In genomic region chr13:34125711-34126110, GRCm38 (mm10) we compare ENCODE assay signal across 11 mouse cellular contexts. TPM values are rescaled to one million over a fixed set of nuclear protein-coding genes. Genes with fewer than 3 reads are reported as not detected.
DNase-seq lines count a peak whose midpoint lies in the region; ATAC-seq and TF ChIP-seq lines count a peak whose summit lies in the region.
"Had no signal": no experiment of that assay in that cellular context is flagged by ENCODE, and none has a peak within 500 bp of the region (broad histone marks: within the 10 kb centered on the region; RNA-seq: fewer than 3 reads in every experiment).

No protein-coding gene starts in this region.

- DNase-seq in limb, embryonic 10.5 days (ENCODE audit: low spot score), result no peak
- peak; percentile 70 to 71 for DNase-seq in heart, postnatal 10 days
- DNase-seq in kidney, postnatal 0 days (ENCODE audit: low spot score), result no peak
- peak; percentile 45 for DNase-seq in skeletal muscle tissue, adult 2 months (ENCODE audit: low read depth, low spot score)
- DNase-seq in ovary, postnatal 36 days (ENCODE audit: low spot score), result no peak
- DNase-seq in urinary bladder, postnatal 4 days (ENCODE audit: low spot score in 2 of 2), result no peak

- no peak for TF ChIP-seq CTCF in kidney, postnatal 0 days (IDR thresholded peaks at IDR 0.05; ENCODE audit: low read depth)

- WGBS in limb, embryonic 13.5 days, result 84% methylated on average over 4 of the region's 4 CpGs
- 90% methylated on average over 4 of the region's 4 CpGs for WGBS in limb, embryonic 10.5 days
- WGBS in kidney, postnatal 0 days, result 39% methylated on average over 4 of the region's 4 CpGs

- peaks cover 26% of the 10 kb centered on the region for H3K4me1 ChIP-seq in limb, embryonic 13.5 days
- H3K4me1 ChIP-seq in limb, embryonic 10.5 days, result peaks cover 16% of the 10 kb centered on the region
- H3K4me1 ChIP-seq in kidney, postnatal 0 days (replicated peaks; ENCODE audit: insufficient read depth, low read length), result peaks cover 12% of the 10 kb centered on the region; the same call in 1 of the 2 replicates

- H3K4me3 ChIP-seq in limb, embryonic 13.5 days, result no peak overlapping the region
- H3K4me3 ChIP-seq in limb, embryonic 10.5 days, result no peak overlapping the region
- no peak overlapping the region for H3K4me3 ChIP-seq in kidney, postnatal 0 days (replicated peaks; ENCODE audit: low read depth, low read length)
- H3K4me3 ChIP-seq: limb, embryonic 12.5 days; megakaryocyte, embryonic 14.5 days had no signal

- intact Hi-C loops in heart, postnatal 10 days (cut with DNase I), result no loop called here

- no peaks in the 10 kb centered on the region for H3K27me3 ChIP-seq in limb, embryonic 13.5 days
- H3K27me3 ChIP-seq in limb, embryonic 10.5 days (ENCODE audit: low read depth, poor library complexity, severe bottlenecking), result peaks cover 4% of the 10 kb centered on the region; the same call in 1 of the 2 replicates
- H3K27me3 ChIP-seq in kidney, postnatal 0 days (ENCODE audit: insufficient read depth, low read length), result no peaks in the 10 kb centered on the region
- H3K27me3 ChIP-seq: limb, embryonic 12.5 days had no signal

- H3K9me3 ChIP-seq in limb, embryonic 13.5 days, result no peaks in the 10 kb centered on the region
- no peaks in the 10 kb centered on the region for H3K9me3 ChIP-seq in limb, embryonic 10.5 days (replicated peaks)
- H3K9me3 ChIP-seq in kidney, postnatal 0 days (replicated peaks; ENCODE audit: low read length), result no peaks in the 10 kb centered on the region
- H3K9me3 ChIP-seq: limb, embryonic 12.5 days; megakaryocyte, embryonic 14.5 days had no signal

- H3K36me3 ChIP-seq in limb, embryonic 13.5 days, result peaks cover 21% of the 10 kb centered on the region; the same call in 1 of the 2 replicates
- H3K36me3 ChIP-seq in limb, embryonic 10.5 days, result no peaks in the 10 kb centered on the region; the same call in 1 of the 2 replicates
- no peaks in the 10 kb centered on the region for H3K36me3 ChIP-seq in kidney, postnatal 0 days (ENCODE audit: insufficient read depth, low read length)

- peak overlapping the region; percentile 12; the same call in 1 of the 2 replicates for H3K4me2 ChIP-seq in limb, embryonic 13.5 days (replicated peaks)
- peak overlapping the region; percentile 27 for H3K4me2 ChIP-seq in kidney, postnatal 0 days (ENCODE audit: low read length)
- H3K4me2 ChIP-seq: limb, embryonic 12.5 days had no signal

- no peak overlapping the region for H3K9ac ChIP-seq in limb, embryonic 13.5 days
- H3K9ac ChIP-seq in kidney, postnatal 0 days (ENCODE audit: low read depth, low read length), result no peak overlapping the region
- H3K9ac ChIP-seq: limb, embryonic 12.5 days had no signal

- no peak for ATAC-seq in limb, embryonic 13.5 days (ENCODE audit: low FRiP score, low read depth)
- no peak for ATAC-seq in kidney, postnatal 0 days (replicated peaks; ENCODE audit: low FRiP score, low read depth)
- ATAC-seq in megakaryocyte progenitor cell, adult 5-6 weeks (replicated peaks; ENCODE audit: poor library complexity), result no peak

- no peak overlapping the region for H3K27ac ChIP-seq in limb, embryonic 13.5 days
- H3K27ac ChIP-seq in limb, embryonic 10.5 days, result no peak overlapping the region
- no peak overlapping the region for H3K27ac ChIP-seq in kidney, postnatal 0 days
- H3K27ac ChIP-seq: limb, embryonic 12.5 days had no signal

RNA-seq across cellular contexts. Expression of gene Tubb2b, which starts 4.6 kb away (rescaled TPM):
- 40.1 and 42.0 TPM in 2 replicates for polyA plus RNA-seq in limb, embryonic 13.5 days (2015; fragmentation: Nextera tagmentation; extraction: Ambion mirVana)
- 11.7 and 15.6 TPM in 2 replicates for polyA plus RNA-seq in limb, embryonic 10.5 days (2016; fragmentation: Nextera tagmentation; extraction: Ambion mirVana)
- 10 to 100 TPM; 22.7 to 27.2 TPM for total RNA-seq in heart, postnatal 10 days (2021)
- polyA plus RNA-seq in kidney, postnatal 0 days (2015; fragmentation: Nextera tagmentation; extraction: Ambion mirVana), result 24.8 and 28.0 TPM in 2 replicates
- not detected in 2 replicates for total RNA-seq in megakaryocyte progenitor cell, adult 5-6 weeks (2015)
- total RNA-seq in megakaryocyte progenitor cell, adult 5-6 weeks (2017), result not detected in 2 replicates
- total RNA-seq: common myeloid progenitor, adult 5-6 weeks had no signal

RNA-seq across cellular contexts. Expression of gene Psmg4, which starts 37.1 kb away (rescaled TPM):
- polyA plus RNA-seq in limb, embryonic 13.5 days (2015; fragmentation: Nextera tagmentation; extraction: Ambion mirVana), result 95.7 and 97.2 TPM in 2 replicates
- 80.5 and 83.3 TPM in 2 replicates for polyA plus RNA-seq in limb, embryonic 10.5 days (2016; fragmentation: Nextera tagmentation; extraction: Ambion mirVana)
- total RNA-seq in heart, postnatal 10 days (2021), result 10 to 100 TPM; 34.0 to 39.0 TPM
- 110 and 117 TPM in 2 replicates for polyA plus RNA-seq in kidney, postnatal 0 days (2015; fragmentation: Nextera tagmentation; extraction: Ambion mirVana)
- total RNA-seq in megakaryocyte progenitor cell, adult 5-6 weeks (2015), result 73.3 and 75.8 TPM in 2 replicates
- 200 and 229 TPM in 2 replicates for total RNA-seq in megakaryocyte progenitor cell, adult 5-6 weeks (2017)

RNA-seq across cellular contexts. Expression of gene Tubb2a, which starts 47.9 kb away (rescaled TPM):
- polyA plus RNA-seq in limb, embryonic 13.5 days (2015; fragmentation: Nextera tagmentation; extraction: Ambion mirVana), result 150 and 152 TPM in 2 replicates
- polyA plus RNA-seq in limb, embryonic 10.5 days (2016; fragmentation: Nextera tagmentation; extraction: Ambion mirVana), result 44.3 and 44.7 TPM in 2 replicates
- 100 to 1,000 TPM; 114 to 117 TPM for total RNA-seq in heart, postnatal 10 days (2021)
- 169 and 170 TPM in 2 replicates for polyA plus RNA-seq in kidney, postnatal 0 days (2015; fragmentation: Nextera tagmentation; extraction: Ambion mirVana)
- total RNA-seq in megakaryocyte progenitor cell, adult 5-6 weeks (2015), result 2.3 and 2.5 TPM in 2 replicates
- total RNA-seq in megakaryocyte progenitor cell, adult 5-6 weeks (2017), result 6.9 and 7.9 TPM in 2 replicates

Comparison
In these comparisons a context has a peak if more than half of its experiments do, and no peak if none do; other contexts are left out.
1. DNase-seq: peak in heart, postnatal 10 days (2 of 2) and skeletal muscle tissue, adult 2 months (single experiment); none in limb, embryonic 10.5 days (single experiment), kidney, postnatal 0 days (single experiment), ovary, postnatal 36 days (single experiment) and urinary bladder, postnatal 4 days (0 of 2).